Mouse (Mus musculus): ENCODE results near the gene Lztr1. TPM values are rescaled to one million over a fixed set of nuclear protein-coding genes. Genes with fewer than 3 reads are reported as not detected.

Lztr1 gene
- polyA plus RNA-seq, 1 experiment from 2014 or later, result 101 TPM

GRCm38 (mm10) chr16:17563580-17563979, 55.1 kb downstream of the Lztr1 start:
- Histone ChIP-seq H3K36me3 (replicated peaks) (no peaks in the 10 kb centered on the region), H3K9me3 (no peaks in the 10 kb centered on the region), H3K4me2 (no peak overlapping the region), H3K9ac (no peak overlapping the region), H3K27ac (no peak overlapping the region), H3K4me1 (peaks cover 37% of the 10 kb centered on the region), H3K27me3 (peaks cover 39% of the 10 kb centered on the region), H3K4me3 (replicated peaks) (no peak overlapping the region)
- no peak for ATAC-seq (ENCODE audit: low FRiP score)
- WGBS, result 24% methylated on average over 1 of the region's 1 CpGs

- no peak overlapping the region for H3K9ac ChIP-seq
- H3K27me3 ChIP-seq, result peaks cover 39% of the 10 kb centered on the region
- WGBS, result 85% methylated on average over 2 of the region's 2 CpGs
- no peak overlapping the region for H3K27ac ChIP-seq
- no peaks in the 10 kb centered on the region for H3K36me3 ChIP-seq (replicated peaks)
- H3K9me3 ChIP-seq, result no peaks in the 10 kb centered on the region
- H3K4me3 ChIP-seq (replicated peaks), result no peak overlapping the region
- ATAC-seq (ENCODE audit: low FRiP score), result no peak
- H3K4me1 ChIP-seq, result peaks cover 31% of the 10 kb centered on the region
- H3K4me2 ChIP-seq, result no peak overlapping the region
These were observed 55.7 kb downstream of the Lztr1 start for GRCm38 (mm10) chr16:17564221-17564620.

GRCm38 (mm10) chr16:17564771-17565170, 56.3 kb downstream of the Lztr1 start:
- no peak overlapping the region for H3K27ac ChIP-seq
- H3K4me2 ChIP-seq, result no peak overlapping the region
- H3K36me3 ChIP-seq (replicated peaks), result no peaks in the 10 kb centered on the region
- peaks cover 27% of the 10 kb centered on the region for H3K4me1 ChIP-seq
- 70% methylated on average over 3 of the region's 3 CpGs for WGBS
- peaks cover 34% of the 10 kb centered on the region for H3K27me3 ChIP-seq
- no peaks in the 10 kb centered on the region for H3K9me3 ChIP-seq
- H3K4me3 ChIP-seq (replicated peaks), result no peak overlapping the region
- H3K9ac ChIP-seq, result no peak overlapping the region
- ATAC-seq (ENCODE audit: low FRiP score), result no peak

- ATAC-seq (ENCODE audit: low FRiP score), result no peak
- Histone ChIP-seq H3K27me3 (peaks cover 22% of the 10 kb centered on the region), H3K9me3 (no peaks in the 10 kb centered on the region), H3K4me2 (no peak overlapping the region), H3K27ac (no peak overlapping the region), H3K4me3 (replicated peaks) (no peak overlapping the region), H3K36me3 (replicated peaks) (no peaks in the 10 kb centered on the region), H3K4me1 (peaks cover 13% of the 10 kb centered on the region), H3K9ac (no peak overlapping the region)
- WGBS, result 31% methylated on average over 4 of the region's 4 CpGs
These were observed 57.7 kb downstream of the Lztr1 start for GRCm38 (mm10) chr16:17566186-17566585.

Other genes starting within 250 kb of the Lztr1 start
- gene Tmem191c, start 232.6 kb upstream of the Lztr1 start, polyA plus RNA-seq (2016; fragmentation: Nextera tagmentation; extraction: Ambion mirVana), result 13.9 and 14.3 TPM in 2 replicates
- gene Serpind1, start 177.3 kb upstream of the Lztr1 start, polyA plus RNA-seq (2016; fragmentation: Nextera tagmentation; extraction: Ambion mirVana), result 0.28 and 0.33 TPM in 2 replicates
- gene Snap29, start 102.7 kb upstream of the Lztr1 start, polyA plus RNA-seq (2016; fragmentation: Nextera tagmentation; extraction: Ambion mirVana), result 15.5 and 16.9 TPM in 2 replicates
- 59.7 and 67.8 TPM in 2 replicates for gene Pi4ka, start 102.4 kb upstream of the Lztr1 start, polyA plus RNA-seq (2016; fragmentation: Nextera tagmentation; extraction: Ambion mirVana)
- gene Crkl, start 56.7 kb upstream of the Lztr1 start, polyA plus RNA-seq (2016; fragmentation: Nextera tagmentation; extraction: Ambion mirVana), result 101 and 117 TPM in 2 replicates
- 6.8 and 8.3 TPM in 2 replicates for gene Aifm3, start 19.1 kb upstream of the Lztr1 start, polyA plus RNA-seq (2016; fragmentation: Nextera tagmentation; extraction: Ambion mirVana)
- 57.5 and 57.6 TPM in 2 replicates for gene Thap7, start 22.4 kb downstream of the Lztr1 start, polyA plus RNA-seq (2016; fragmentation: Nextera tagmentation; extraction: Ambion mirVana)
- gene Lrrc74b, start 52.6 kb downstream of the Lztr1 start, polyA plus RNA-seq (2016; fragmentation: Nextera tagmentation; extraction: Ambion mirVana), result 0.17 and 0.31 TPM in 2 replicates
- gene P2rx6, start 53.2 kb downstream of the Lztr1 start, polyA plus RNA-seq (2016; fragmentation: Nextera tagmentation; extraction: Ambion mirVana), result 0.42 and 0.59 TPM in 2 replicates
- 5.5 and 6.6 TPM in 2 replicates for gene Slc7a4, start 74.5 kb downstream of the Lztr1 start, polyA plus RNA-seq (2016; fragmentation: Nextera tagmentation; extraction: Ambion mirVana)
- 43.6 and 52.8 TPM in 2 replicates for gene Smpd4, start 110.7 kb downstream of the Lztr1 start, polyA plus RNA-seq (2016; fragmentation: Nextera tagmentation; extraction: Ambion mirVana)
- gene Ccdc74a, start 137.8 kb downstream of the Lztr1 start, polyA plus RNA-seq (2016; fragmentation: Nextera tagmentation; extraction: Ambion mirVana), result 5.8 and 6.3 TPM in 2 replicates
- gene Med15, start 224.2 kb downstream of the Lztr1 start, polyA plus RNA-seq (2016; fragmentation: Nextera tagmentation; extraction: Ambion mirVana), result 45.1 and 46.7 TPM in 2 replicates